Mouse (Mus musculus) common myeloid progenitor, adult 5-6 weeks (primary cell): Measurements from ENCODE around the gene Cypt1. TPM values are rescaled to one million over a fixed set of nuclear protein-coding genes. Genes with fewer than 3 reads are reported as not detected.

ENCODE experiments used
- ATAC-seq: replicated peaks from 2 replicates; pipeline ENCODE4 v1.8.0; 2016; ENCODE audit warnings: low read depth, mild to moderate bottlenecking, moderate TSS enrichment, inconsistent platforms; ENCODE audit not compliant: poor library complexity, severe bottlenecking
- total RNA-seq: library from RNA; stranded (forward); fragments of 200-1000, 187-1606 nt; gene quantifications from 2 replicates; pipeline ENCODE4 v1.2.3, GENCODE M21; 2017

Gene Cypt1
- not detected in 2 replicates for total RNA-seq

DNA sequence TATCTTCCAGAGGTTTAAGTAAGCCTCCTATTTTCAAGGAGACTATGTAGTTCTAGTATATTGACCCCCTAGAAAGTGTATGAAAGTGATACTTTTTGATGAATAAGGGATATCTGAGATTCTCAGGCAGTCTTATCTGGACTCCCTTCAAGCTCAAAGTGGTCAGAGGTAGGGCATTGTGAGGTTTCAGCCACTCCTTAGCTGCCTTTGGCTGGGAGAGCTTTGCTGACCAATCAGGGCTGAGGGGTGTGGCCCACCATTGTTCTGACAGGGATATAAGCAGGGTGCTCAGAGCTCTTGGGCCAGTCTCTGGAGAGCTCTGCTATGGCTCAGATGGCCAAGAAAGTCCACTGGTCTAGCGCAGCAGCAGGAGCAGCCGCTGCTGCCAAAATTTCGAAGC is at the start of gene Cypt1:
Gene Cypt1 (plus strand): TSS at position 301 of the 400 bp plus-strand sequence.
- ATAC-seq = no peak

DNA sequence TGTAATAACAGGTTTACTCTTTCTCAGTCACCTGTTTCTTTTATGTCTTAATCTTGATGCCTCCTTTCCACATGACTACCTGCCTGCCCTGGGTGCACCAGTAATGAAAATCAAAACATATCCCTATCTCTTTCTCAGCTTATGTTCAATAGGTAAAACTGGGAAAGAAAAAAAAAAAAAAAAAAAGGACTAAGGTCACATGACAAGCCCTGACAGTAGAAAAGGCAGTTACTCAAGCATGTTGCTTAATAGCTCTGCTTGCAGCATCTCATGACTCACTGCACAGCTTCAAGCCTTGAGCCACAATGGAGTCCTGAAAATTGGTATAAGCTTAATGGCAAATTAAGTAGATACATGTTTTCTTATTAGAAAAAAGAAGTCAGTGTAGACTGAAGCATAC is 24.1 kb downstream of the Cypt1 start:
- ATAC-seq = no peak

DNA sequence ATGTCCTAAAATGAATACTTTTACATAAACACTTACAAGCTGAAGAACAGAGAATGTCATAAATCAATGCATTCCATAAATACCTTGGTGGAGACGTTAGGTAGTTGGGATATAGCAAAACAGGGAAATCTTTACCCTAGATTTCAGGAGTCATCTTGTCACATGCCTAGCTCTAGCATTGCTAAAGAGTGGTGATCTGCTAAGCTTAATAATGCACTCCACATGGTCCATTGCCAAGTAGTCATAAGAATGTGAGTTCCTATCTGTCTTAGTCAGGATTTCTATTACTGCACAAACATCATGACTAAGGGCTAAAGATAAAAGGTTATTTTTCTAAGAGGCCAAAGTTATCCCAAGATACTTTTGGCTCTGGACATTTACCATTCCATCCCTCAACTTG is 34.4 kb downstream of the Cypt1 start:
- no peak for ATAC-seq

DNA sequence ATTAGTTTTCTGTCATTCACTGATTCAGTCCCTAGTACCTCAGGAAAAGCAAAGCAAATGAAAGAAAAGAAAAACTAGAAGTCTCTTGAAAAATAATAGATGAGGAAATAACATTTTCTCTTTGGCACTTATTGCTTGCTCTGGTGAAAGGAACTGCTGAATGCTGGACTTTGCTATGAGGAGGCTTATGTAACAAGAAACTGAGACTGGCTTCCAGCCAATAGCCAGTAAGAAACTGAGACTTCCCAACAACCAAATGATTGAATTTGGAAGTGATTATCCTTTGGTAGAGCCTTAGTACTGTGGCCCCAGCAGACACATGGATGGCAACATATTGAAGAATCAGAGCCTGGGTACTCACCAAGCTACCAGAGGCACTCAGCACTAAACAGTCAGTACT is 35.8 kb downstream of the Cypt1 start:
- no peak for ATAC-seq

Other genes with a start within 250 kb of the Cypt1 start
- gene Maoa, start 96.8 kb downstream of the Cypt1 start, total RNA-seq = 8.4 and 10.2 TPM in 2 replicates